Mouse (Mus musculus) MEL (cell line): ENCODE results near the gene Aes. TPM values are rescaled to one million over a fixed set of nuclear protein-coding genes. Genes with fewer than 3 reads are reported as not detected.

Experiments used
- DNase-seq: peaks from one replicate; pipeline ENCODE4 v3.0.0; 2011; ENCODE audit warnings: low read depth, low spot score
- H3K27ac ChIP-seq: 2 replicates; pipeline ENCODE4 v1.5.1; 2012; ENCODE audit warnings: low read depth, mild to moderate bottlenecking, control low read depth, low read length, moderate library complexity; ENCODE audit not compliant: control insufficient read depth
- H3K27me3 ChIP-seq, 2 experiments: fragments of 150-350 bp in 1 of 2; sonication (generic) in 1 of 2; 2 replicates each; pipeline ENCODE4 v1.6.1; 2012; ENCODE audit warnings: low read length in 2 of 2, mild to moderate bottlenecking in 2 of 2, improper control_type of control experiment in 1 of 2, moderate library complexity in 1 of 2; ENCODE audit not compliant: insufficient read depth in 2 of 2, control insufficient read depth in 1 of 2
- H3K36me3 ChIP-seq, 2 experiments: 2 replicates each; pipeline ENCODE4 v1.6.1; 2012 to 2014; ENCODE audit warnings: low read length in 2 of 2, improper control_type of control experiment in 1 of 2, inconsistent platforms in 1 of 2, mild to moderate bottlenecking in 1 of 2; ENCODE audit not compliant: insufficient read depth in 2 of 2, control insufficient read depth in 1 of 2
- H3K4me1 ChIP-seq, 2 experiments: fragments of 150-350 bp in 1 of 2; sonication (generic) in 1 of 2; 2 replicates each; pipeline ENCODE4 v1.6.1; 2012; ENCODE audit warnings: low read length in 2 of 2, improper control_type of control experiment in 1 of 2, mild to moderate bottlenecking in 1 of 2; ENCODE audit not compliant: insufficient read depth in 2 of 2, control insufficient read depth in 1 of 2
- H3K4me3 ChIP-seq, 2 experiments: fragments of 150-350 bp in 1 of 2; sonication (generic) in 1 of 2; 2 replicates each; pipeline ENCODE4 v1.5.1; 2012; ENCODE audit warnings: low read depth in 2 of 2, low read length in 2 of 2, mild to moderate bottlenecking in 2 of 2, moderate library complexity in 2 of 2, control low read depth in 1 of 2, improper control_type of control experiment in 1 of 2; ENCODE audit not compliant: control insufficient read depth in 1 of 2, insufficient read depth in 1 of 2
- H3K79me2 ChIP-seq: 2 replicates; pipeline ENCODE4 v1.6.1; 2012; ENCODE audit warnings: mild to moderate bottlenecking, low read length, moderate library complexity; ENCODE audit not compliant: control insufficient read depth, poor library complexity, insufficient read depth
- H3K9ac ChIP-seq: 2 replicates; pipeline ENCODE4 v1.6.1; 2012; ENCODE audit warnings: low read depth, mild to moderate bottlenecking, control low read depth, low read length, moderate library complexity; ENCODE audit not compliant: control insufficient read depth, poor library complexity, severe bottlenecking
- H3K9me3 ChIP-seq: fragments of 150-350 bp; sonication (generic); replicated peaks from 2 replicates; pipeline ENCODE4 v1.6.1; 2012; ENCODE audit warnings: mild to moderate bottlenecking, low read length, improper control_type of control experiment, moderate library complexity; ENCODE audit not compliant: insufficient read depth
- BHLHE40 ChIP-seq: IDR thresholded peaks from 2 replicates; pipeline ENCODE4 v1.6.1; 2012; ENCODE audit warnings: low read depth, mild to moderate bottlenecking, inconsistent platforms, low read length, improper control_type of control experiment, borderline replicate concordance
- CHD1 ChIP-seq: IDR thresholded peaks from 2 replicates; pipeline ENCODE4 v1.6.1; 2012; ENCODE audit warnings: low read depth, mild to moderate bottlenecking, inconsistent platforms, low read length, improper control_type of control experiment
- CHD2 ChIP-seq: IDR thresholded peaks from 2 replicates; pipeline ENCODE4 v1.6.1; 2011; ENCODE audit warnings: low read length, improper control_type of control experiment
- E2F4 ChIP-seq: IDR thresholded peaks from 2 replicates; pipeline ENCODE4 v1.6.1; 2011; ENCODE audit warnings: low read depth, low read length, improper control_type of control experiment, borderline replicate concordance
- EP300 ChIP-seq, 2 experiments: IDR thresholded peaks; 2 replicates each; pipeline ENCODE4 v1.6.1; 2011; ENCODE audit warnings: improper control_type of control experiment in 2 of 2, low read length in 2 of 2, low read depth in 1 of 2, mild to moderate bottlenecking in 1 of 2
- GABPA ChIP-seq: IDR thresholded peaks from 2 replicates; pipeline ENCODE4 v1.6.1; 2012; ENCODE audit warnings: low read depth, mild to moderate bottlenecking, inconsistent platforms, low read length, improper control_type of control experiment, moderate library complexity
- GATA1 ChIP-seq: IDR thresholded peaks from 2 replicates; pipeline ENCODE4 v1.6.1; 2011; ENCODE audit warnings: low read depth, low read length, improper control_type of control experiment
- HCFC1 ChIP-seq: IDR thresholded peaks from 2 replicates; pipeline ENCODE4 v1.6.1; 2012; ENCODE audit warnings: low read depth, mild to moderate bottlenecking, inconsistent platforms, low read length, improper control_type of control experiment, moderate library complexity
- MAFK ChIP-seq: IDR thresholded peaks from 2 replicates; pipeline ENCODE4 v1.6.1; 2011; ENCODE audit warnings: low read depth, mild to moderate bottlenecking, low read length, improper control_type of control experiment, borderline replicate concordance
- MAZ ChIP-seq: IDR thresholded peaks from 2 replicates; pipeline ENCODE4 v1.6.1; 2012; ENCODE audit warnings: low read depth, mild to moderate bottlenecking, inconsistent platforms, low read length, improper control_type of control experiment
- MEF2A ChIP-seq: IDR thresholded peaks from 2 replicates; pipeline ENCODE4 v1.6.1; 2014; ENCODE audit warnings: low read depth, mild to moderate bottlenecking, inconsistent platforms, low read length, improper control_type of control experiment; ENCODE audit not compliant: poor library complexity, insufficient replicate concordance, severe bottlenecking; ENCODE audit errors: extremely low read depth
- MXI1 ChIP-seq: IDR thresholded peaks from 2 replicates; pipeline ENCODE4 v1.6.1; 2011; ENCODE audit warnings: mild to moderate bottlenecking, low read depth, low read length, improper control_type of control experiment
- MYC ChIP-seq: IDR thresholded peaks from 2 replicates; pipeline ENCODE4 v1.6.1; 2011; ENCODE audit warnings: low read depth, mild to moderate bottlenecking, low read length, improper control_type of control experiment, moderate library complexity
- NRF1 ChIP-seq: IDR thresholded peaks from 2 replicates; pipeline ENCODE4 v1.6.1; 2014; ENCODE audit warnings: low read depth, mild to moderate bottlenecking, inconsistent platforms, low read length, improper control_type of control experiment, moderate library complexity; ENCODE audit not compliant: poor library complexity, insufficient read depth, severe bottlenecking
- POLR2AphosphoS2 ChIP-seq: IDR thresholded peaks from 2 replicates; pipeline ENCODE4 v1.6.1; 2011; ENCODE audit warnings: low read length, improper control_type of control experiment
- POLR2AphosphoS5 ChIP-seq: IDR thresholded peaks from 2 replicates; pipeline ENCODE4 v1.6.1; 2012; ENCODE audit warnings: low read depth, borderline replicate concordance, mild to moderate bottlenecking, inconsistent platforms, low read length, moderate library complexity, mixed read lengths
- RCOR1 ChIP-seq: IDR thresholded peaks from 2 replicates; pipeline ENCODE4 v1.6.1; 2012; ENCODE audit warnings: low read depth, mild to moderate bottlenecking, inconsistent platforms, low read length, improper control_type of control experiment
- SIN3A ChIP-seq: IDR thresholded peaks from 2 replicates; pipeline ENCODE4 v1.6.1; 2012; ENCODE audit warnings: low read length, improper control_type of control experiment, inconsistent platforms
- TAL1 ChIP-seq: IDR thresholded peaks from 2 replicates; pipeline ENCODE4 v1.6.1; 2012; ENCODE audit warnings: mild to moderate bottlenecking, inconsistent platforms, low read length, moderate library complexity, mixed read lengths
- TBP ChIP-seq: IDR thresholded peaks from 2 replicates; pipeline ENCODE4 v1.8.0; 2011; ENCODE audit warnings: low read depth, low read length, improper control_type of control experiment
- TCF12 ChIP-seq: IDR thresholded peaks from 2 replicates; pipeline ENCODE4 v1.6.1; 2014; ENCODE audit warnings: low read depth, mild to moderate bottlenecking, inconsistent platforms, low read length, improper control_type of control experiment, moderate library complexity
- UBTF ChIP-seq: IDR thresholded peaks from 2 replicates; pipeline ENCODE4 v1.6.1; 2012; ENCODE audit warnings: low read depth, mild to moderate bottlenecking, inconsistent platforms, low read length, improper control_type of control experiment, moderate library complexity, borderline replicate concordance; ENCODE audit not compliant: insufficient read depth
- USF1 ChIP-seq: IDR thresholded peaks from 2 replicates; pipeline ENCODE4 v1.6.1; 2014; ENCODE audit warnings: low read depth, mild to moderate bottlenecking, inconsistent platforms, low read length, improper control_type of control experiment, moderate library complexity
- polyA plus RNA-seq, 2 experiments: library from polyadenylated mRNA; stranded (reverse) in 1 of 2; unstranded in 1 of 2; fragments of >175 nt in 1 of 2; fragments of >200 nt in 1 of 2; gene quantifications; 2 replicates each; pipeline versions ENCODE4 v1.2.1 to v1.2.4; 2012; ENCODE audit warnings: low replicate concordance in 2 of 2, low read depth in 1 of 2; ENCODE audit not compliant: insufficient read length in 2 of 2, insufficient read depth in 1 of 2, missing spikeins in 1 of 2
- total RNA-seq: library from RNA; depleted of rRNA; stranded (reverse); fragments of 300-350 nt; gene quantifications from 2 replicates; pipeline ENCODE4 v1.2.3, GENCODE M21; 2012

The Aes gene
- total and polyA plus RNA-seq, 3 experiments, result 197 to 355 TPM; not detected in 1

GRCm38 (mm10) chr10:81557491-81557890 lies 1.8 kb upstream of the Aes start:
- peaks cover 2 to 11% of the 10 kb centered on the region in 2 experiments; a peak in 2 of 4 replicates for H3K36me3 ChIP-seq
- peaks cover 27% of the 10 kb centered on the region for H3K79me2 ChIP-seq
- no peaks in the 10 kb centered on the region for H3K27me3 ChIP-seq
- H3K4me1 ChIP-seq, result peaks cover 0 to 11% of the 10 kb centered on the region in 2 experiments; a peak in 3 of 4 replicates
- no peak overlapping the region for H3K4me3 ChIP-seq
- H3K27ac ChIP-seq, result no peak overlapping the region
- H3K9ac ChIP-seq, result no peak overlapping the region
- H3K9me3 ChIP-seq, result no peaks in the 10 kb centered on the region
- no peak for DNase-seq
- no peak for TF ChIP-seq BHLHE40
- TF ChIP-seq CHD2, result no peak
- TF ChIP-seq RCOR1, result no peak
- no peak for TF ChIP-seq EP300 (IDR thresholded peaks at IDR 0.05; ENCODE audit: low read depth in 1 of 2, low read length in 2 of 2)
- no peak for TF ChIP-seq UBTF
- no peak for TF ChIP-seq MYC
- no peak for TF ChIP-seq MAFK
- TF ChIP-seq CHD1, result no peak
- TF ChIP-seq E2F4, result no peak
- TF ChIP-seq TCF12, result no peak
- TF ChIP-seq GABPA, result no peak
- TF ChIP-seq POLR2AphosphoS5, result no peak
- TF ChIP-seq MXI1, result no peak
- TF ChIP-seq GATA1, result no peak
- TF ChIP-seq MEF2A, result no peak

GRCm38 (mm10) chr10:81559627-81560539 lies 595 bp downstream of the Aes start:
- Histone ChIP-seq H3K9me3 (no peaks in the 10 kb centered on the region), H3K4me1 (peaks cover 0 to 11% of the 10 kb centered on the region in 2 experiments; a peak in 3 of 4 replicates), H3K27ac (peak overlapping the region; percentile 62), H3K36me3 (peaks cover 2 to 11% of the 10 kb centered on the region in 2 experiments; a peak in 2 of 4 replicates), H3K9ac (peak overlapping the region; percentile 82), H3K27me3 (no peaks in the 10 kb centered on the region), H3K79me2 (peaks cover 27% of the 10 kb centered on the region), H3K4me3 (peak overlapping the region; percentile 85 to 95)
- DNase-seq, result peak; percentile 74
- TF ChIP-seq HCFC1, result peak; percentile 35
- peak; percentile 43; the same call in 1 of the 2 replicates for TF ChIP-seq NRF1
- peak; percentile 11; the same call in 1 of the 2 replicates for TF ChIP-seq MAZ
- TF ChIP-seq BHLHE40, result no peak
- 0 out of 2 replicates have a peak, but pooled peaks have one; percentile 20 for TF ChIP-seq TBP
- TF ChIP-seq CHD2, result no peak
- TF ChIP-seq TAL1, result no peak
- TF ChIP-seq USF1, result no peak
- peak; percentile 20 for TF ChIP-seq SIN3A
- TF ChIP-seq TCF12, result 0 out of 2 replicates have a peak, but pooled peaks have one; percentile 11
- TF ChIP-seq UBTF, result peak; percentile 49; the same call in 1 of the 2 replicates
- 0 out of 2 replicates have a peak, but pooled peaks have one; percentile 28 for TF ChIP-seq CHD1
- no peak for TF ChIP-seq POLR2AphosphoS2
